Mouse (Mus musculus) monocyte, adult 2 months (primary cell): ENCODE results near the gene Plac9a.
"Not testable (repeated sequence)": the region's sequence is repeated elsewhere in the genome, so short reads cannot be mapped to it uniquely, and the experiment has no call there.

Experiments used
- DNase-seq, 2 experiments: peaks; one replicate each; pipeline ENCODE4 v3.0.0; 2022; ENCODE audit warnings: low spot score in 2 of 2, low read depth in 1 of 2

Plac9a gene

DNA sequence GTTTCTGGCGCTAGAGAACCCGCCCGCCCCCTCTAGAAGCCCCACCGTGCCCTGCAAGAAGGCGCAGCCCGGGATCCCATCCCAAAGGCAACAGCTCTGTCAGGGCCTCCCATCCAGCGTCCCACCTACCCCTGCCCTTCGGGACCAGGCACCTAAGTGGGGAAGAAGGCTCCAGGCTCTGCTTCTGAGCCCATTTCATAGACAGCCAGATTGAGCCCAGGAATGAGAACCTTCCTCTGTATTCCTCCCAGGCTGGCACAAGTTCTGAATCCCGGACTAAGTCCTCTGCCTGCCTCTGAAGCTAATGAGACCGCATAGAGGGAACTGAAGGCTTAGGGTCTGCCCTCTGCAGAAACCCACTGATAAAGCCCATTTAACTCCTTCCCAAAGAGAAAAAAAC, at the start of gene Plac9a:
Gene Plac9a (minus strand): TSS at position 101 of the 400 bp plus-strand sequence.
- not testable (repeated sequence) for DNase-seq

GRCm38 (mm10) chr14:25938004-25938403, 35.1 kb upstream of the Plac9a start, which contains the start of gene Cphx1:
Gene Cphx1, plus strand, starts transcription at chr14:25938304.
- not testable (repeated sequence) for DNase-seq

- DNase-seq, result not testable (repeated sequence)
These were observed 34.1 kb upstream of the Plac9a start for GRCm38 (mm10) chr14:25936867-25937630.

GRCm38 (mm10) chr14:25927562-25927881, 24.6 kb upstream of the Plac9a start, which contains the start of gene Tmem254a:
Gene Tmem254a, minus strand, starts transcription at chr14:25927672.
- not testable (repeated sequence) for DNase-seq

DNA sequence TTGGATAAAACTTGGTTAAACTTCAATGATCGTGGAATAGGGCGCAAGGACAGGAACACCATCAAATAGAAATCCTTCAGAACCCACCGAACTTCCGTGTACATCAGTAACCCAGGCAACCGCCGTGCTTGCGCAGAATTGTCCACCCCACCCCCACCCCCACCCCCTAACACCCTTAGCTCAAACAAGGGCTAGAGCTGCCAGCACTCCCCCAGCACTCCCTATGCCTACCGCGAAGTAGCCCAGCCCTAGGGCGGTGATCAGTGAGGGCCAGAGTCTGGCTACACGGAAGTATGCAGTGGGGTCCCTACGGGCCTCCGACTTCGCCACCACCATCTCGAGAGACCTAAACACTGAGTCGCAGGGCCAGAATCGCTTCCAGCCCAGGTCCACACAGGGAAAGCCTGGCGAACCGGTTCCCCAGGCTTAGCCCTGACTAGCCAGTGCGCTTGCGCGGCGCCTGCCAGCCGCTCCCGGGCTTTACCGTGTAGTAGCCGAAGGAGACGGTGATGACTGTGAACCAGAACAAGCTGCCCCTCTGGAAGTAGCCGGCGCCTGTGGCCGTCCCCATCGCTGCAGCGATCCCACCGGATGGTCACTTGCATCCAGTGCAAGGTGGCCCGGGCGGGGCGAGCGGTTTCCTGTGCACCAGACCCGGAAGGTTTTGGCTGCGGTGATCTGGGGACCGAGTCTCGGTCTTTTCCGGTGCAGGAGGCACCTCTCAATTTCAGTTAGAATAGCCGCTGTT, 24.1 kb upstream of the Plac9a start:
- DNase-seq, result not testable (repeated sequence)

GRCm38 (mm10) chr14:25918427-25919170, 15.7 kb upstream of the Plac9a start:
- not testable (repeated sequence) for DNase-seq

GRCm38 (mm10) chr14:25908976-25909375, 6.1 kb upstream of the Plac9a start:
- not testable (repeated sequence) for DNase-seq

GRCm38 (mm10) chr14:25907272-25907671, 4.4 kb upstream of the Plac9a start:
- DNase-seq, result not testable (repeated sequence)

DNA sequence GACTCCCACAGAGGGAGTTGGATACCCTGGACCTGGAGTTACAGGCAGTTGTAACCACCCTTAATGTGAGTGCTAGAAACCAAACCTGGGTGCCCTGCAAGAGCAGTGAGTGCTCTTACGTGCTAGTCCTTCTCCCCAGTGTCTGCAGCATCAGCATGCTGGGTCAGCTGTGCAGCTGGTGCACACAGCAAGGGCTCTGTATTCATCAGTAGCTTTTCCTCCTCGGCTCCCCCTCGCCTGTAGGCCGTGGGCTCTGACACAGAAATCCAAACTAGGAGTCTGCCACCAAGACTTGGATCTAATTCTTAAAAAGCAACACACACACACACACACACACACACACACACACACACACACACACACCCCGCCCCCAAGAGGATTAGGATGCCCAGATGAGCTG, 2.3 kb upstream of the Plac9a start:
- not testable (repeated sequence) for DNase-seq

DNA sequence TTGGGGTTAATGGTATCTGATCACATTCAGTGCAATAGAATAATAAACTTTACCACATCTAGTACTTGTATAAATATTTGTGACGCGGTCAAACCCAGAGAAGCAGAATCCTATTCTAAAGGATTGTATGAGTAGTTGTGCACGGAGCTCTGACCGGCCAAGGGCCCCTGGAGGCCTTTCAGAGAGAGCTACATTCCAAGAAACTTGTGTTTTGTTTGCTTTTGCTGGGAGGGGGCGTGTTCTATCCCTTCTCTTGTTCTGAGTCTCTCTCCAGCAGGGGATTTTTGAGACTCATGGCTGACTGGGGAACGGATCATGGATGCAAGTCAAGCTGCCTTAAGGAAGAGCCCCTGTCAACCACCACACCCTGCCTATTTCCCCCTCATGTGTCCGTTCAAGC, 7.2 kb downstream of the Plac9a start:
- not testable (repeated sequence) for DNase-seq

DNA sequence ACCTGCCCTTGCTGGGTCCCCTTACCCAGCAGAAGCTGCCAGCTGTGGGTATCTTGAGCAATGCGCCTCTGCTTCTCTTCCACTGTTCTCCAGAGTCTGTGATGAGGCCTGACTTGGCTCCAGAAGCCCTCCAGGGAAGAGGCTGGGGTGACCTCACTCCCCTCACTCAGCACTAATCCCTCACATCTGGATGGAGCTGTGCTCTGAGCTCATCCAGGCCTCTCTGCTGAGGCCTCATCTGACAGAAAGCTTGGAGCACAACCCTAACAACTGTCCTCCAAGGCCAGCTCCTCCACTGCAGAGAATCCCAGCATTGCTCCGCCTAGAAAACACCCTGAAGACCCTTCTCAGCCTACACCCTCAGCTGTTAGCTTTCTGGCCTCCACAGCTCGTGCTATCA, 8.3 kb downstream of the Plac9a start:
- DNase-seq, result not testable (repeated sequence)

DNA sequence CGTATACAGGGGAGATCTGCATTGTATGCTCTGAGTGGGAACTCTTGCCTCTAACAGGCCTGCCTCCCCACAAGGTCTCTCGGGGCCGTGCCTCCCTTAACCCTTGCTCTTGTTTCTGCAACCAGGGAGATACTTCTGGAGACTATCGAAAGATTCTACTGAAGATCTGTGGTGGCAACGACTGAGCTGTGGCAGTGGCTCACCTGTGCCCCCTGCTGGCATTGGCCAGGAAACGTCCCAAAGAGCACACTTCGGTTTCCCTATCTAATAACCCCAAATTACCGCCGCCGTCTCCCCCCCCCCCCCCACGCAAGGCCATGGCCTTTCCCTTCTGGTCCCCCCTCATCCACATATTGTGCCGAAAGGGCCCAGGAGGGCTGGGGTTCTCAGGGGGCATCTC, 17.0 kb downstream of the Plac9a start:
- not testable (repeated sequence) for DNase-seq

DNA sequence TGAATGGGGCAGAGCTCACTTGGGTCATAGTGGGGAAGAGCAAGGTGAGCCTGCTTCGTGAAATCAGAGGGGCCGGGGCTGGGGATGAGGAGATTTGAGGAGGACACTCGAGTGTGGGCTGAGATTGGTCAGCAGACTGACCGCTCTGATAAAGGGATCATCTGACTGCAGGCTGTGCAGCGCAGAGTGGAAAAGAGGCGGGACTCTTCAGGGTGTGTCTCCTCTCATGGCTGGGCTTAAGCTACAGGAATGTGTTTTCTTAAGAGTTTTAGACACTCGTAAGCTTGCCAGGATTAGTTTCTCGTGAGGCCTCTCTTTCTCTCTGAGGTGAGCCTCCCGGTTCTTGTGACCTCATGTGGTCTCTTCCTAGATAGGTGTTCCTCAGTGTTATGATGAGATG, 21.1 kb downstream of the Plac9a start:
- not testable (repeated sequence) for DNase-seq

GRCm38 (mm10) chr14:25876640-25877039, 26.3 kb downstream of the Plac9a start:
- DNase-seq, result not testable (repeated sequence)

- DNase-seq, result no peak
These were observed 30.2 kb downstream of the Plac9a start for GRCm38 (mm10) chr14:25872461-25873415.

- no peak for DNase-seq
These were observed 33.6 kb downstream of the Plac9a start for GRCm38 (mm10) chr14:25869135-25869878.

- no peak for DNase-seq
These were observed 34.2 kb downstream of the Plac9a start for GRCm38 (mm10) chr14:25868706-25869105.

DNA sequence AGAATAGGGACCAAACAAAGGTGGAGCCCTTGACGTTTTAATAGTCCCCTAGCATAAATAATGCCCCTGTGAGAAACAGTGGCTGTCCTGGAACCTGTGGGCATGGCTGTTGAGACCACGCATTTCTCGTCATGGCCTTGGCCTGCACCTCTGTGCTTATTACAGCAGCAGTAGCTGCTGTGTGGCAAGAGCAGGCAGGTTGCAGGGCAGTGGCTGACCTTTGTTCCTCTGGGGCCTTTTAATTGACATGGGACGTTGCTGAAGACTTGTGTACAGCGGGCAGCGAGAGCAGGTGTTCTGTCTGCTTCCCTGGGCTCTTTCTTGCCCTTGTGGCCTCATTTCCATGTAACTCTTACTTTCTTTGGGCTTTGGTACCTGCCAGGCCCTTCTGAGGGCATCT, 35.1 kb downstream of the Plac9a start:
- no peak for DNase-seq

DNA sequence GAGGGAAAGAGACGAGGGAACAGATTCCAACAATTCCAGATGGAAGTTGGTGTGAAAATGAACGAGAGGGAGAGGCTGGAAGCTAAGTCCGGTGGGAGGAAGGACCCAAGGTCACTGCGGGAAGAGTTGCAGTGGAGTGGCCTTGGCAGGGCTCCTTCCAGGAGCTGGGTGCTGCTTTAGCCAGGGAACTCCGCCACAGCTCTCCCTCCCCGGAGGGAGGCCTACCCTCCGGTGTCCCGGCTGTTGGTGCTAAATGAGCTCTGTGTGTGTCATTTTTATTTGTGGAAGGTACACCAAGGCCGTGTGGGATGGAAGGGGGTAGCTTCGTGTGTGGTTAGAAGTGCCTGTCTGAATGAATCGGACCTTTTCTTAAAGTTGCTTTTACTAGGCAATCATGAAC, 36.1 kb downstream of the Plac9a start:
- DNase-seq, result no peak

DNA sequence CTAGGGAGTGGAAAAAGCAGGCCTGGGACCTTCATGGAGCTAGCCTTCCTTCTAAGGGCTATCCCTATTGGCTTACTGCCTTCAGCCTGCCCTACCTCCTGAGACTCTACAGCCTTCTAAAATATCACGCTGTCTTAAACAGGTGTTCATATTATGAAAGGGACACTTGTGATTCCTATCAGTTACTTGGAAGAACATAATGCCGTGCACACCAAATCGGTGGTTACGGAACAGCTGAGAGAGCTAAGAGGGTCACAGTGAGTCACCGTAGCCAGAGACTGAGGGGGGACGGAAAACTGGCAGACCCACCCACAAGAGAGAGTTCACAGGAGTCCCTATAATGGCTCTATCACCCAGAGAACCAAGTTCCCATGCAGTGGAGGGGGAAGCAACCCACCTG, 36.5 kb downstream of the Plac9a start:
- no peak for DNase-seq
